Mouse (Mus musculus) heart, embryonic 12.5 days (tissue): ENCODE measurements around the gene Opcml. TPM values are rescaled to one million over a fixed set of nuclear protein-coding genes. Genes with fewer than 3 reads are reported as not detected.

Experiments used
- ATAC-seq: fragments of 200-750 bp; cut with Nextera tagmentation; 2 replicates; pipeline ENCODE4 v1.8.0; 2017; ENCODE audit warnings: moderate TSS enrichment, moderate library complexity; ENCODE audit not compliant: insufficient number of reproducible peaks, low FRiP score
- H3K27ac ChIP-seq: fragments of 300-500 bp; sonication (generic); 2 replicates; pipeline ENCODE4 v1.5.1; 2016; ENCODE audit warnings: mild to moderate bottlenecking, moderate library complexity; ENCODE audit not compliant: poor library complexity, severe bottlenecking
- H3K27me3 ChIP-seq: fragments of 300-500 bp; sonication (generic); replicated peaks from 2 replicates; pipeline ENCODE4 v1.6.1; 2016; ENCODE audit warnings: mild to moderate bottlenecking, moderate library complexity
- H3K36me3 ChIP-seq: fragments of 300-500 bp; sonication (generic); 2 replicates; pipeline ENCODE4 v1.6.1; 2016; ENCODE audit warnings: mild to moderate bottlenecking, moderate library complexity
- H3K4me1 ChIP-seq: fragments of 300-500 bp; sonication (generic); replicated peaks from 2 replicates; pipeline ENCODE4 v1.6.1; 2016; ENCODE audit warnings: mild to moderate bottlenecking
- H3K4me2 ChIP-seq: fragments of 300-500 bp; sonication (generic); 2 replicates; pipeline ENCODE4 v1.6.1; 2016; ENCODE audit warnings: mild to moderate bottlenecking, moderate library complexity
- H3K4me3 ChIP-seq: fragments of 300-500 bp; sonication (generic); 2 replicates; pipeline ENCODE4 v1.5.1; 2016; ENCODE audit warnings: mild to moderate bottlenecking
- H3K9ac ChIP-seq: fragments of 300-500 bp; sonication (generic); 2 replicates; pipeline ENCODE4 v1.6.1; 2016; ENCODE audit warnings: mild to moderate bottlenecking, moderate library complexity
- H3K9me3 ChIP-seq: fragments of 300-500 bp; sonication (generic); replicated peaks from 2 replicates; pipeline ENCODE4 v1.6.1; 2016; ENCODE audit warnings: mild to moderate bottlenecking, moderate library complexity
- WGBS: fragments of 180-500 bp; shearing (Covaris S2); methylation state at CpG from one replicate; pipeline ENCODE4 v1.1.7; 2016; 5-methylcytosine and 5-hydroxymethylcytosine counted together
- polyA plus RNA-seq: library from polyadenylated mRNA; unstranded; fragments of >200 nt; fragmentation: Nextera tagmentation; extraction: Ambion mirVana; gene quantifications from 2 replicates; pipeline ENCODE4 v1.2.1, GENCODE M21; 2016

The Opcml gene
- polyA plus RNA-seq, 1 experiment from 2014 or later, result 1.4 TPM

GRCm38 (mm10) chr9:28867256-28867655, 1076.7 kb downstream of the Opcml start:
- H3K36me3 ChIP-seq, result no peaks in the 10 kb centered on the region
- no peaks in the 10 kb centered on the region; the same call in 1 of the 2 replicates for H3K4me1 ChIP-seq
- 76% methylated on average over 3 of the region's 3 CpGs for WGBS
- H3K4me3 ChIP-seq, result no peak overlapping the region
- no peaks in the 10 kb centered on the region for H3K9me3 ChIP-seq
- H3K4me2 ChIP-seq, result no peak overlapping the region
- no peak for ATAC-seq
- no peak overlapping the region for H3K27ac ChIP-seq
- H3K9ac ChIP-seq, result no peak overlapping the region
- H3K27me3 ChIP-seq, result no peaks in the 10 kb centered on the region

DNA sequence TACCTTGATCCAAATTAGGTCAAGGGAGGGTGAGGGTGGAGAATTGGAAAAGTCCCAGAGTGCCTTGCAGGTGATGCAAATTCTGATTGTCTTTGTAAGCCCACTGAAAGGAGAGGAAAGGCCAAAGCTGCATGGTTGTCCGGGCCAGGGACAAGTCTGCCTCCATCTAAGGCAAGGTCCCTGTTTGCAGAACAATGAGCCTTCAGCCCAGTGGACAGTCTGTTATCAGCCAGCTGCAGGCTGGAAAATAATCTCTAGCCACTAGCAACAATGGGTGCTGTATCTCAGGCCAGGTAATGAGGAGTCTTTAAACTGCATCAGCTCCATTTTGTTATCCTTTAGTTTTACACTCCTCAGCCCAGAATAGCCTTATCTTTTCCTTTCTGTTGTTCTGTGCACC, 1079.9 kb downstream of the Opcml start:
- H3K27ac ChIP-seq, result no peak overlapping the region
- H3K4me1 ChIP-seq, result no peaks in the 10 kb centered on the region; the same call in 1 of the 2 replicates
- WGBS, result 45% methylated on average over 1 of the region's 1 CpGs
- no peaks in the 10 kb centered on the region for H3K36me3 ChIP-seq
- no peak overlapping the region for H3K4me2 ChIP-seq
- H3K9ac ChIP-seq, result no peak overlapping the region
- H3K27me3 ChIP-seq, result no peaks in the 10 kb centered on the region
- peak; percentile 59; the same call in 1 of the 2 replicates for ATAC-seq
- H3K4me3 ChIP-seq, result no peak overlapping the region
- H3K9me3 ChIP-seq, result no peaks in the 10 kb centered on the region

GRCm38 (mm10) chr9:28882566-28882965, 1092.0 kb downstream of the Opcml start:
- Histone ChIP-seq H3K36me3 (no peaks in the 10 kb centered on the region), H3K4me1 (no peaks in the 10 kb centered on the region), H3K27me3 (no peaks in the 10 kb centered on the region), H3K4me2 (no peak overlapping the region), H3K9me3 (no peaks in the 10 kb centered on the region), H3K27ac (no peak overlapping the region), H3K9ac (no peak overlapping the region), H3K4me3 (no peak overlapping the region)
- no peak for ATAC-seq
- 49% methylated on average over 1 of the region's 1 CpGs for WGBS

DNA sequence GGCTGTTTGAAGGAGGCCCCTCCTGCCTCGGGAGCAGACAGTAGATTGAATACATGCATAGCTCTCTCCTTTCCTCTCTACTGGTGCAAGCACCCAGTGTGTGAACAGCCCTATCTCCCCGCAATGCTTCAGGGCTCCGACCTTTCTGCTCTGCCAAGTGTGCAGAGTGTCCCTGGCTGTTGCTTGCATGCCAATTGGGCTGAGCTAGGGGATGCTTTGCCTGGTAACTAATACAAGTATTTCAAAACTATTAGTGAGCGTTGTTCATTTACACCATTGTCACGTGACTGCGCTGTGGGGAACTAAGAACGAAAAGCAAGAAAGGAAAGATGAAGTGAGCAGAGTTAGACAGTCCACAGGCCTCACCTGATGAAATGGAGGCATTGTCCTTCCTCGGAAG, 1101.0 kb downstream of the Opcml start:
- H3K9ac ChIP-seq, result no peak overlapping the region
- no peaks in the 10 kb centered on the region for H3K9me3 ChIP-seq
- ATAC-seq, result no peak
- no peak overlapping the region for H3K4me3 ChIP-seq
- H3K4me1 ChIP-seq, result no peaks in the 10 kb centered on the region
- WGBS, result 78% methylated on average over 8 of the region's 8 CpGs
- H3K36me3 ChIP-seq, result no peaks in the 10 kb centered on the region
- H3K27ac ChIP-seq, result no peak overlapping the region
- no peaks in the 10 kb centered on the region for H3K27me3 ChIP-seq
- H3K4me2 ChIP-seq, result no peak overlapping the region

DNA sequence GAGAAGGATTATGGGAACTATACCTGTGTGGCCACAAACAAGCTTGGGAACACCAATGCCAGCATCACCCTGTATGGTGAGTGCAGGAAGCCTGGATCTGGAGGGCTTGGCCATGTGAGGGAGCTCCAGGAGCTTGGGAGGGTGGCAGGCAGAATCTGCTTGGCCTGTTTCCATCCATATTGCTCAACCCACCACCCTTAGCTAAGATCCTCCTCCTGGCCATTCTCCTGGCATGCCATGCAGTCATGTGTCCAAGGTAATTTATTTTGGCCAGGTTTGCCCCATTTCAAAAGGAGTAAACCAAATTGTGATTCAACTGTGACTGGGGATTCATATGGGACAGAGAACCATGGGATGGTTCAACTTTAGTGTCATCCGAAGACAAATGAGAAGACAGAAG, 1112.7 kb downstream of the Opcml start:
- Histone ChIP-seq H3K27me3 (no peaks in the 10 kb centered on the region), H3K9me3 (no peaks in the 10 kb centered on the region), H3K9ac (no peak overlapping the region), H3K36me3 (no peaks in the 10 kb centered on the region), H3K4me3 (no peak overlapping the region), H3K4me1 (no peaks in the 10 kb centered on the region), H3K4me2 (no peak overlapping the region), H3K27ac (no peak overlapping the region)
- WGBS, result 79% methylated on average over 1 of the region's 1 CpGs
- ATAC-seq, result no peak

DNA sequence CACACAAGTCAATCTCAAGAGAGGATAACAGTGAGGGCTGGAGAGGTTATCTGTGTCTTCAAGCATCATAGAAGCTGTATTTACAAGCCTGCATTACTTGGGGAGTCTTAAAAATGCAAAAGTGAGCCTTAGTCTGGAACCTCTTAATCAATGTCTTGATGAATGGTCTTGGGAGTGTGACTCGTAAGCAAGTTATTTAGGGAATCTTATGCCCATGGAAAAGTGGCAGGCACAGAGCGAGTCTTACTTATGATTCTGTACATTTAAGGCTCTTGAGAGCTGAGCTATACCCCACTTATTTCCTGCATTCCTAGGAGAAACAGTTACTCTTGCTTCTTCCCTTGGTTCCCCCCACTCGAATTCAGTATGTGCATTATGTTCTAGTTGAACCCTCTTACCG, 1119.2 kb downstream of the Opcml start:
- Histone ChIP-seq H3K27me3 (no peaks in the 10 kb centered on the region), H3K4me1 (no peaks in the 10 kb centered on the region), H3K4me2 (no peak overlapping the region), H3K9ac (no peak overlapping the region), H3K27ac (no peak overlapping the region), H3K4me3 (no peak overlapping the region), H3K36me3 (no peaks in the 10 kb centered on the region), H3K9me3 (no peaks in the 10 kb centered on the region)
- WGBS, result 80% methylated on average over 4 of the region's 4 CpGs
- no peak for ATAC-seq

- no peaks in the 10 kb centered on the region for H3K36me3 ChIP-seq
- H3K4me3 ChIP-seq, result no peak overlapping the region
- WGBS, result 68% methylated on average over 13 of the region's 13 CpGs
- H3K9ac ChIP-seq, result no peak overlapping the region
- H3K9me3 ChIP-seq, result no peaks in the 10 kb centered on the region
- no peaks in the 10 kb centered on the region for H3K27me3 ChIP-seq
- no peak for ATAC-seq
- H3K4me2 ChIP-seq, result no peak overlapping the region
- H3K4me1 ChIP-seq, result no peaks in the 10 kb centered on the region
- no peak overlapping the region for H3K27ac ChIP-seq
Measured at GRCm38 (mm10) chr9:28911571-28912185, 1121.1 kb downstream of the Opcml start.

DNA sequence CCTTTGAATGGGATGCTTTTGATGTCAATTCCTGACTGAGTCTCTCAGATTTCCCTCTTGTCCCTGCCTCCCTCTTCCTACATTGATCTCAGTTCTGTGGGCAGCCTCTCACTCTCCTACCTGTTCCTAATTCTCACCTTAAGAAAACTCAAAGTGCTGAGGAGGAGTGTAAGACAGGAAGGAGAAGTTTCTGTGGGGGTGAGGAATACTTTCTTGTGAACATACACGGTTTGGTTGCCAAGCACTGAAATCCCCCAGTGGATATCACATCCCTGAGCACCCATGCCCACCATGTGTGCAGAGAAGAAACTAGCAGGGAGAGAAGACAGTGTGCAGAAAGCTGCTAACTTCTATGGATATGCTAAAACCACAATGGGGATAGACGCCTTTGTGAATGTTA, 1141.5 kb downstream of the Opcml start:
- Histone ChIP-seq H3K9ac (no peak overlapping the region), H3K4me3 (no peak overlapping the region), H3K4me1 (no peaks in the 10 kb centered on the region), H3K36me3 (no peaks in the 10 kb centered on the region), H3K9me3 (no peaks in the 10 kb centered on the region), H3K4me2 (no peak overlapping the region), H3K27me3 (no peaks in the 10 kb centered on the region), H3K27ac (no peak overlapping the region)
- 69% methylated on average over 2 of the region's 2 CpGs for WGBS
- ATAC-seq, result no peak

DNA sequence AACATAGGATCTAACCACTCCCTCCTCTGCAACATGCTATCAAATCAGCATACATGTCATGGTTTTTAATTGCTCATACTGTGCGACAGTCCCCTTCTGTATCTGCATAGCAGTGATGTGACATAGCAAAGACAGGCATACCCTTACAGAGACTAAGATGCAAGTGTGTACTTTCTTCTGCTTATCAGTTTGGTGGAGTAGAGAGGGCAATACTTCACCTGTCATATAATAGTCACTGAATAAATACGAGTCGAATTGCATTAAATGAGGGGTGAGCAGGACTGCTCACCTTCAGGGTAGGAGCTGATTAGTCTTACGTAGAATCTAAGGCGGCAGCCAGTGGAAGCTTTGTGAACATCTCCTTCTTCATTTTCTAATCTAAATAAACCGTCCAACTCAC, 1146.6 kb downstream of the Opcml start:
- Histone ChIP-seq H3K27ac (no peak overlapping the region), H3K9me3 (no peaks in the 10 kb centered on the region), H3K36me3 (no peaks in the 10 kb centered on the region), H3K4me3 (no peak overlapping the region), H3K9ac (no peak overlapping the region), H3K4me1 (no peaks in the 10 kb centered on the region), H3K27me3 (no peaks in the 10 kb centered on the region), H3K4me2 (no peak overlapping the region)
- ATAC-seq, result no peak
- WGBS, result 80% methylated on average over 6 of the region's 6 CpGs

- Histone ChIP-seq H3K36me3 (no peaks in the 10 kb centered on the region), H3K9ac (no peak overlapping the region), H3K4me2 (no peak overlapping the region), H3K27me3 (no peaks in the 10 kb centered on the region), H3K4me1 (no peaks in the 10 kb centered on the region), H3K9me3 (no peaks in the 10 kb centered on the region), H3K4me3 (no peak overlapping the region), H3K27ac (no peak overlapping the region)
- 57% methylated on average over 2 of the region's 2 CpGs for WGBS
- no peak for ATAC-seq
Measured at GRCm38 (mm10) chr9:28937980-28938379, 1147.4 kb downstream of the Opcml start.

DNA sequence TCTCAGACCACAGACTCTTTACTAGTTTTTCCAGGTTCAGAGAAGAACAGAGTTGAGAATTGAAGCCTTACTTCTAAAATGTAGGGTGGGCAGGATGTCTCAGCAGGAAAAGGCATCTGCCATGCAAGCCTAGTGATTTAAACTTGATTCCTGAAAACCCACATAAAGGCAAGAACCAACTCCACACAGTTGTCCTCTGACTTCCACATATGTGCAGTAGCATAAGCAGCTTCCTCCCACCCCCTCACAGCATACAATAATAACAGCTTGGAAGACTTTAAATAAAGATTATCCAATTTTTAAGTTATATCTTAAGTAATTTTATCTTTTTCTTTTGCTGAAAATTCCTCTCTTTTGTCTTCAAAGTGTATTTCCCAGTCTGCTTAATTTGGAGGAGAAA, 1150.3 kb downstream of the Opcml start:
- no peaks in the 10 kb centered on the region for H3K4me1 ChIP-seq
- no peak overlapping the region for H3K4me2 ChIP-seq
- H3K36me3 ChIP-seq, result no peaks in the 10 kb centered on the region
- H3K9me3 ChIP-seq, result no peaks in the 10 kb centered on the region
- ATAC-seq, result no peak
- H3K27me3 ChIP-seq, result no peaks in the 10 kb centered on the region
- H3K27ac ChIP-seq, result no peak overlapping the region
- no peak overlapping the region for H3K4me3 ChIP-seq
- H3K9ac ChIP-seq, result no peak overlapping the region

DNA sequence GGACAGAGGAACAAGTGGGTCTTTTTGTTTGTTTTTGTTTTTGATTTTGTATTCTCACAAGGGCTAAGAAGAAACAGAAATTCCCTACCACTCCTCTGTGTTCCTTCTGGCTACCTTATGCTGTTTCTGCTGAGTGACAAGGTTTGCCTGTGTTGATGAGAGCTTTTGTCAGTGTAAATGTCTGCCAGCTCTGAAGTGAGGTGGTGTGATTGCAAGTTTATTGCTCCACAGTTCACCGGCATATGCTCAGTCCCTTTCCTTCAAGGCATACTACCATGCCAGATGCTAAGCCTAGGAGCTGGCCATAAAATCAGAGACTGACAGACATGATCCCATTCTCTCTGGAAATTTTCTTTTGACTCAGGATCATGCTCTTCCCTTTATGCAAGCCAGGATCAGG, 1178.9 kb downstream of the Opcml start:
- ATAC-seq, result no peak
- Histone ChIP-seq H3K4me3 (no peak overlapping the region), H3K36me3 (no peaks in the 10 kb centered on the region), H3K27me3 (no peaks in the 10 kb centered on the region), H3K4me2 (no peak overlapping the region), H3K9ac (no peak overlapping the region), H3K9me3 (no peaks in the 10 kb centered on the region), H3K4me1 (no peaks in the 10 kb centered on the region), H3K27ac (no peak overlapping the region)
- WGBS, result 80% methylated on average over 1 of the region's 1 CpGs
